Mouse (Mus musculus) cortical plate, adult 2 months (tissue): ENCODE results near the gene Hist1h2ab.

Experiments
- CTCF ChIP-seq: fragments of 200-500 bp; IDR thresholded peaks from 2 replicates; pipeline ENCODE4 v1.5.1; 2011; ENCODE audit warnings: mild to moderate bottlenecking, control low read depth, low read length; ENCODE audit not compliant: insufficient read depth; ENCODE audit errors: extremely low read depth
- POLR2A ChIP-seq: fragments of 200-500 bp; IDR thresholded peaks from 2 replicates; pipeline ENCODE4 v1.6.1; 2011; ENCODE audit warnings: mild to moderate bottlenecking, low read length, control low read depth; ENCODE audit not compliant: insufficient read depth; ENCODE audit errors: extremely low read depth

GRCm38 (mm10) chr13:23751478-23751956 is 591 bp downstream of the Hist1h2ab start:
- TF ChIP-seq CTCF (no peak), POLR2A (no peak)
